Mouse (Mus musculus) left cerebral cortex, adult 9 months (tissue): ENCODE data around the gene Got1.

Source experiments
- DNase-seq, 2 experiments: peaks; one replicate each; pipeline ENCODE4 v3.0.0; 2022; ENCODE audit warnings: low spot score in 2 of 2

Got1 gene

GRCm38 (mm10) chr19:43524187-43525103 is at the start of gene Got1:
Gene Got1 (minus strand): TSS chr19:43524605.
- peak; percentile 97 to 98 for DNase-seq

GRCm38 (mm10) chr19:43570831-43571790 is 46.7 kb upstream of the Got1 start:
- peak in 1 of 2 experiments; percentile 62 for DNase-seq

GRCm38 (mm10) chr19:43569133-43569532 is 44.7 kb upstream of the Got1 start:
- no peak for DNase-seq

GRCm38 (mm10) chr19:43568298-43568697 is 43.9 kb upstream of the Got1 start:
- no peak for DNase-seq

GRCm38 (mm10) chr19:43563166-43563565 is 38.8 kb upstream of the Got1 start:
- no peak for DNase-seq

- no peak for DNase-seq
Measured at GRCm38 (mm10) chr19:43561841-43562240, 37.4 kb upstream of the Got1 start.

- no peak for DNase-seq
Measured at GRCm38 (mm10) chr19:43560244-43560643, 35.8 kb upstream of the Got1 start.

GRCm38 (mm10) chr19:43551493-43551890 is 27.1 kb upstream of the Got1 start:
- no peak for DNase-seq

- DNase-seq: no peak
Measured at GRCm38 (mm10) chr19:43550706-43551492, 26.5 kb upstream of the Got1 start.

- no peak for DNase-seq
Measured at GRCm38 (mm10) chr19:43548060-43548459, 23.7 kb upstream of the Got1 start.

GRCm38 (mm10) chr19:43546337-43547117 is 22.1 kb upstream of the Got1 start:
- DNase-seq: no peak

GRCm38 (mm10) chr19:43535372-43535771 is 11.0 kb upstream of the Got1 start:
- DNase-seq: no peak

- DNase-seq: no peak
Measured at GRCm38 (mm10) chr19:43530921-43531320, 6.5 kb upstream of the Got1 start.

- DNase-seq: peak in 1 of 2 experiments; percentile 82
Measured at GRCm38 (mm10) chr19:43530197-43530770, 5.9 kb upstream of the Got1 start.

GRCm38 (mm10) chr19:43528056-43528587 is 3.7 kb upstream of the Got1 start:
- DNase-seq: no peak

GRCm38 (mm10) chr19:43527131-43527530 is 2.7 kb upstream of the Got1 start:
- DNase-seq: no peak

- DNase-seq: no peak
Measured at GRCm38 (mm10) chr19:43526025-43526424, 1.6 kb upstream of the Got1 start.

GRCm38 (mm10) chr19:43525566-43525965 is 1.2 kb upstream of the Got1 start:
- DNase-seq: no peak

- peak in 1 of 2 experiments; percentile 67 for DNase-seq
Measured at GRCm38 (mm10) chr19:43525104-43525482, 688 bp upstream of the Got1 start.

- DNase-seq: peak; percentile 54 to 64
Measured at GRCm38 (mm10) chr19:43523551-43523950, 854 bp downstream of the Got1 start.
